Mouse (Mus musculus): ENCODE results near the gene Fst.

Gene Fst

DNA sequence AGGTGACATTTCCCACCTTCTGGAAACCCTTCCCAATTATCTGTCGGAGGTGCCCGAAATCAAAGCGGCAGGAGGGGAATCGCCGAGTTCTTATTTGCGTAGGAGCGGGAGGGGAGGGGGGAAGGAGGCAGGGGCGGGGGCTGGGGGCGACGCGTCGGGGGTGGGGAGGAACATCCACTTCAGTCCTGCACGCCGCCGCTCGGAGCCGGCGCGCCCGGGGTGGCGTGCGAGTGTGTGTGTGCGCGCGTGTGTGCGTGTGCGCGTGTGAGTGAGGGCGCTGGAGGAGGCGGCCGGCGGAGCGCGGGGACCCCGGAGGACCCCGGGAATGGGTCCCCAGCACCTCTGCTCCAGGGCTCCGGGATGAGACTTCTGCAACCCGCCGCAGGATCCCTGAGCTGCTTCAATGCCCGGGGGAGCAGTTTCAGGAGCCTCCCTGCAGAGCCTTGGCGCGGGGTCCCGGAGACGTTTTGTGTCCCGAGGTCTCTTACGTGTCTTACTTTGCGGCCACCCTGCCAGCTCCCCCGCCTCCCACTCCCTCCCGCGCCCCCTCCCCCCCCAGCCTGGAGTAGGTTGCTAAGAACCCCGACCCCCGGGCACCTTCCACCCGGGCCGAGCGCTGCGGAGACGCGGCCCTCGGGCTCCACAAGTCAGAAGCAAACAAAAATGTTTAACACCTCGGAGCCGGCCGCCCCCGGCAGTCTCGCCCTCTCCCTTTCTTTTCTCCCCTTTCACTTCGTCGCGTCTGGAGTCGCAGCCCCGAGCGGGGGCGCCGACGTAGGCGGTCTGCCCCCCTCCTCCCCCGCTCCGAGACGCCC is at the start of gene Fst:
Gene Fst, minus strand, starts transcription at position 66 of the 815 bp plus-strand sequence.
- in situ Hi-C loops (cut with MboI; ENCODE audit: low pct_unique_long_range_greater_than_20kb in 1 of 2, low sequenced_read_pairs in 2 of 2, unreplicated experiment in 1 of 2): loop anchor here in 1 of 2 experiments (10.0 kb wide), 1 partner anchor 64 kb away; no protein-coding TSS in a partner anchor

DNA sequence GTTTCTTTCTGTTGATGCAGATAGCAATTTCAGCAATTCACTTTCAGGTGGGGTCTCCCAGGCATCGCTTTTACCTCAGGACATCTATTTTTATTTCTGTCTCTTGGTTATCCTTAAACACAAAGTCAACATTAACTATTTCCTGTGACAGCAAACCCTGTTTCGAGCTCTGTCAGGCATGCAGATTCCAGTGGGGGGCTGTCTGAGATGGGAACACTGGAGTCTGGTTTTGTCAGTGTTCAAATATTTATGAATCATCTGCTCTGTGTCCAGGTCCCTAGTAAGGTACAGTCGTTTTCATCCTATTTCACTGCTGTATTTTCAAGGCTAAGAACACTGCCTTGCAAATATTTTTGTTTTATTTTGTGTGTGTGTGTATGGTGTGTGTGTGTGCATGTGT is 35.1 kb upstream of the Fst start:
- in situ Hi-C loops (cut with MboI; ENCODE audit: low pct_unique_long_range_greater_than_20kb in 1 of 2, low sequenced_read_pairs in 2 of 2, unreplicated experiment in 1 of 2): no loop called here

DNA sequence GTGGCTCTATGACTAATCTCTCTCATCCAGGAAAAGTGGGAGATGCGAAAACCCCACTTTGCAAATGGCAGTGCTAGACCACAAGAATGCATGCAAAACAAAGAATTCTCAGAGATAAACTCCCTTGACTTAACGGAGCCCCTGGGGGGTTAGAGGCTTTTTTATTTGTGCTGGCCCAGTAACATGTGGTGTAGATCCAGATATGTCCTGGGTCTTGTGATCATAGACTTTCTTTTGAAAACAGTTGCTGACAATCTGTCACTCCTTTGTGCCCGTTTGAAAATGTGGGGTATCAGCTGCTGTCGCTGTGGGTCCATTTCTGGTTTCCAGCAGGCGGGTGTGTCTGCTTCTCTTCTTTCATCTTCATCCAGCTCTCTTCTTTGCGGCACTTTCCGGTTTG is 29.4 kb upstream of the Fst start:
- in situ Hi-C loops (cut with MboI; ENCODE audit: low pct_unique_long_range_greater_than_20kb in 1 of 2, low sequenced_read_pairs in 2 of 2, unreplicated experiment in 1 of 2): no loop called here

DNA sequence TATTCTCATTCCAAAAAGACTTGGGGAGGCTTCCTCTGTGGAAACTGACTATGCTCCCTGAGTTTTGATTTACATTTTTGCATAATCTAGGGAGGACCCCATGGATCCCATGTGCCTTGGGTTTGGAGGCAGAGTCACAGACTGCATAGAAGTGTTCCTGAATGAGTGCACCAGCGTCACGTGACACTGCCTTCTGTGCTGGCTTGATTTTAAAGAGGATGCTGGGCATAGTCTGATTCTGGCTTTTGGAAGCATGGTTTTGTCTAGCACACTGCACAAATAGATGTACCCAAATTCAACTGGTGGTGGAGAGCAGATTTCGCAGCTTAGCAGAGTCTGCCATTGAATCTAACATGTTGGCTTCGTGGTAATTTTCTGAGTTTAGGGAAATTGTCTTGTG is 19.6 kb upstream of the Fst start:
- in situ Hi-C loops (cut with MboI; ENCODE audit: low pct_unique_long_range_greater_than_20kb in 1 of 2, low sequenced_read_pairs in 2 of 2, unreplicated experiment in 1 of 2): no loop called here

DNA sequence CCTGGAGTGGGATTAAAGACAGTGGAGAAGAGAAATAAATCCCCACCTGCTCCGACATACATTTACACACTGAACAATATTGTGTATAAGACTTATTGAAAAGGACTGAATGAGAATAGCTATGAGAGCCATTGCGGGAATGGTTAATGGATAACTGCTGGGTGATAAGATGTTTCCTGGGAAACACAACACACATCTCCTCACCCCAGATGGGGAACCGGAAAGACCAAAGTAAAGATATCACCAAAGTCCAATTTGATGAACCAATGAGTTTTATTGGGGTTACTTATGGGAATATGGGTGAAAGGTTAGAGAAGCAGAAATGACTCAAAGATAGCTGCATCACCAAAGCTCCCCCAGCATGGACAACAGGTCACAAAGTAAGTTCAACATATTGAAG is 11.2 kb upstream of the Fst start:
- in situ Hi-C loops (cut with MboI; ENCODE audit: low pct_unique_long_range_greater_than_20kb in 1 of 2, low sequenced_read_pairs in 2 of 2, unreplicated experiment in 1 of 2): no loop called here

DNA sequence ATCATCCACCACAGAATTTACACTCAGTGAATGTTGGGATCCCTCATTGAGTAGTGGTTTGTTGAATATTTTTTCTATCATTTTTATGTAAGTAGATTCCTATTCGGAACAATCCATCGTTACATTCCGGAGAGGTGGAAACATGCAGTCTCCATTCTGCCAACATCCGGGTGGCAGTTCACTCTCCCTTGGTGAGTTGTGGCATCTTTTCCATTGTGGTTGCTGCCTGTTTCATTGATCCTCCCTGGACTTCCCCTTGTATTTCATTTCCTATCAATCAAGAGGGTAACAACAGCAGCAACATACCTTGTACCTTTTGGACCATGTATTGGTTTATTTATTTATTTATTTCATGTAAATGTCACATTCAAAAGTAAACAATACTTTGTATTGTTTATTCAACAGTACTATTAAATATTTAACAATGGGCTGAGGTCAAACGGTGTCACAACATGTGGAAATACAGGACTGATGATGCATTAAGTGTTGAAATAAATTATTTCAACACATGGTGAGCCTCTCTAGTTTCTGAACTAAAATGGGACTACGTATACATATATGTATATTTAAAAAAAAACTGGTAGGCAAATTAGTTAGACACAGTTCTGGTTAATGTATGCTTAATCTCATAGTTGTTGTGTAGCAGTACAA is 7.6 kb upstream of the Fst start:
- in situ Hi-C loops (cut with MboI; ENCODE audit: low pct_unique_long_range_greater_than_20kb in 1 of 2, low sequenced_read_pairs in 2 of 2, unreplicated experiment in 1 of 2): no loop called here

DNA sequence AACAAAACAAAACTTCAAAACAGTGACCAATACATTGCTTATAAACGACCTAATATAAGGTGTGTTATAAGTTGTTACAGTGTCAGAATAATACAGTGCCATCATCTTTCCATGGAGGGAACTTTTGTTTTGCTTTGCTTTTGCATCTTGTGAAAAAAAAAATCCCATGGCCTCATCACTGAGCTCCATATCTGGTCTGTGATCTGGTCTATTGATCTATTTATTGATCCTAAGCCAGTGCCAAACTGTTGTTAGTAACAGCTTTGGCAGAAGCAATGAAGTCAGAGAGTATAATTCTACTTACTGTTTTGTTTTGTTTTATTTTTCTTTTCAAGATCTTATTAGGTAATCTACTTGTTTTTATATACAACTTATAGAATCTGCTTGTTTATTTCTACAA is 6.6 kb upstream of the Fst start:
- in situ Hi-C loops (cut with MboI; ENCODE audit: low pct_unique_long_range_greater_than_20kb in 1 of 2, low sequenced_read_pairs in 2 of 2, unreplicated experiment in 1 of 2): no loop called here

DNA sequence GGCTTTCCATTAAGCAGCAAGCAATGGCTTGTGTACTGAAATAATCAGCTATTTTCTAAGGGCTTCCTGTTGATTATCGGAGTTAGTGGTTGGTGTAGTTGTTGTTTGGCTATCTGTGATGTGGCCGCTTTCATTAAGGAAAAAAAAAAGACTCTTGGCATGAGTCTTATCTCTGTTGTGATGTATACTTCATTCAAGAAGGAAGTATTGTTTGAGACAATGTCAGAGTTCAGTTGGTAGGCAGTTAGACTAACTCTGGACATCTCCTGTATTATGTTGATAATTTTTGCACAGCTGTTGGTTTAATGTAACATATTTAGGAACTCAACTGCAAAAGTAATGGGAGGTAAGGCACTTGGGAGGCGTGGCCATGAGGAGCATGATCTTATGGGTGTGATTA is 6.1 kb upstream of the Fst start:
- in situ Hi-C loops (cut with MboI; ENCODE audit: low pct_unique_long_range_greater_than_20kb in 1 of 2, low sequenced_read_pairs in 2 of 2, unreplicated experiment in 1 of 2): no loop called here

DNA sequence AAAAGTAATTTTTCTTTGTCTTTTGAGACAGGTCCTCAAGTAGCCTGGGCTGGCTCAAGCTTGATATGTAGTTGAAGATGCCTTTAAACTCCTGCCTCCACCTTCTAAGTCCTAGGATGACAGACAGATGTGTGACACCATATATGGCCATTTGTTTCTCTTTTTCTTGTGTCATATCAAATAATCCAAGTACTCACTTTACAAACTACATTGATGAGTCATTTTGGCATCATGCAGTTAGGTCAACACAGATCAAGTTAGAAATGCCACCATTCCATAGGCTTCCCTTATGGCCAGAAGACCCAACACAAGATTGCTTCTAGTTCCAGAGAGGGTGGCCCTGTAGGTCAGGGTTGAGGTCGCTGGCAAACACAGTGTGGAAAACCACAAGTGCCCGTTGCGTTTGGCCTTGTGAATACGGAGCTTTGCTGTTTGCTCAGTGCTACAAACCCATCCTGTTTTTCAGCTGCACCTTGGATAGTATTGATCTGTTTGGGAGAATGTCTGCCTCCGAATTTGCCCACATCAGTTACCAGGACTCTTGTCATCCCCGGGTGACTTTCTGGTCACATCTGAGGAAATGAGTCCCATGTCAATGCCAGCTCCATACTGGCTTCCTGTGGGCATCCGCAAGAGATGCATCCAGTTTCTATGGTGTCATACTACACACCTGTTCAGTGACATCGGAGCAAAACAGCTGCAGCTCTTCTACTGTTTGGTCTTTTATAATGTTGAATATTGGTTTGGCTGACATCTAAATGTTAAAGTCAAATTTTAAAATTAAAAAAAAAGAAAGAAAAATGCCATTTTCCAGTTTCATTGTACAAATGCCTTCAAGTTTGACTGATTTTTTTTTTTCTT is 4.0 kb upstream of the Fst start:
- in situ Hi-C loops (cut with MboI; ENCODE audit: low pct_unique_long_range_greater_than_20kb in 1 of 2, low sequenced_read_pairs in 2 of 2, unreplicated experiment in 1 of 2): no loop called here

DNA sequence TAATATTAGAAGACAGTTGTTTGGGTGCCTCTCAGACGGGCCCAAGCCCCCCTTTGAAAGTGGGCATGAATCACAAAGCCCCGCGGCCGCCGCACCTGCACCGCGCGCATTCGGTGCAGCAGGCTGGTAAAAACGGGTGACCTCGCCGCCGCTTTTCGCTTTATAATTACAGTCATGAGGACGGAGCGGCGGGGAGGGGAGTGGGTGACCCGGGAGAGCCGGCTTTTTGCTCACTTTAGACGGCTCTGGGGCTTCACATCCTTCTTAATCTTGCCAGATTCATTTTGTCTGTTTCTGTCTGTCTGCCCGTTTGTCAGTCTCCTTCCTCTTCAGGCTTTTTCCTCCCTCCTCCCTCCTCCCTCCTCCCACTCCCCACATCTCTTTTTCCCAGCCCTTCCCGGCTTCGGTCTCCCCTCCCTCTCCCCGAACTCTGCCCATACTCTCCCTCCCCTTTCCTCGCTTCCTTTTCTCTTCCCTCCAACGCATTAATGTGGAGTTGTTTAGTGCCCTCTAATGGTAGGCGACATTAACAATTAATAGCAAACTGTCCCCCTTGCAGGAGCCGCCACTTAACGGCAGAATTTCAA is 1.6 kb upstream of the Fst start:
- in situ Hi-C loops (cut with MboI; ENCODE audit: low pct_unique_long_range_greater_than_20kb in 1 of 2, low sequenced_read_pairs in 2 of 2, unreplicated experiment in 1 of 2): no loop called here

DNA sequence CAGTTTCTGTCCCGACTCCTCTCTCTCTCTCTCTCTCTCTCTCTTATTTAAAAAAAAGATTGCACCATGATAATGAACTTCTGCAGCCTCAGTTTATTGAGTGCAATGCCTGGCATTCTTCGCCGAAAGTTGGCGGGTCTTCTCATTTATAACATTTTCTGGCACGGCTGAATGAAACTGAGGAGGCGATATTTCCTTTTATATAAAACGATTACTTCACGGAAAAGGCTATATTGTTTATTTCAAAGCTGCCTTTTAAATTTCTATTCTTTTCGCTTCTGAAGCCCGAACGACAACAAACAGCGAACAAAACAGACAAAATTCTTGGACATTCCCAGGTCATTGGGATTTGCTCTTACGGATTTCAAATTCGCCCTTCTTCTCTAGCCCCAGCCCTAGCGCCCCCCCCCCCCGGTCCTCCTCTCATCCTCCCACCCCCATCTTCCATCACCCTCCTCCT is 980 bp upstream of the Fst start:
- in situ Hi-C loops (cut with MboI; ENCODE audit: low pct_unique_long_range_greater_than_20kb in 1 of 2, low sequenced_read_pairs in 2 of 2, unreplicated experiment in 1 of 2): loop anchor here in 1 of 2 experiments (10.0 kb wide), 1 partner anchor 65 kb away; no protein-coding TSS in a partner anchor

DNA sequence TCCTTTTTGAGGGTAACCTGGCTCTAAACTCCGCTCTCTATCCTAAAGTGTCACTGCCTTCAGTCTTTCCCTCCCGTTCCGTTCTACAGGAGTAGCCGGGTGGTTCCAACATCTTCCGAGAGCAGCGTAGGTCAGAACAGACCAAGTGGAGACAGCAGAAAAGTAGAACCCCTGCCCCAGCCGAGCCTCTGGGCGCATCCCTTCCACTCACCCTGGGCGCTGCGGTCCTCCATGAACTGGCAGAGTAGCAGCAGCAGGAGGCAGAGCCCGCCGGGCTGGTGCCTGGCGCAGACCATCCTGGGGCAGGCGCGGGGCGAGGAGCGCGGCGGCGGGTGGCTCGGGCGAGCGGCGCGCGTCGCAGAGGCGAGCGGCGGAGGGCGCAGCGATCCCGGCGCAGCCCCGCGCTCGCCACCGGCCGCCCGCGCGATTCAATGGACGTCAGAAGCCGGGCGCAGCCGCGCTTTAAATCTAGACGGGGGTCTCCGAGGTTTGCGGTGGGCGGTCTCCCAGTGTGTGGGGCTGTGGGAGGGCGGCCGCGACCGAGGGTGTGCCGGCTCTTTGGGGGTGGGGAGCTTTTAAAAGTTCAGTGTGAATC is 363 bp downstream of the Fst start:
- in situ Hi-C loops (cut with MboI; ENCODE audit: low pct_unique_long_range_greater_than_20kb in 1 of 2, low sequenced_read_pairs in 2 of 2, unreplicated experiment in 1 of 2): loop anchor here in 1 of 2 experiments (10.0 kb wide), 1 partner anchor 64 kb away; no protein-coding TSS in a partner anchor

DNA sequence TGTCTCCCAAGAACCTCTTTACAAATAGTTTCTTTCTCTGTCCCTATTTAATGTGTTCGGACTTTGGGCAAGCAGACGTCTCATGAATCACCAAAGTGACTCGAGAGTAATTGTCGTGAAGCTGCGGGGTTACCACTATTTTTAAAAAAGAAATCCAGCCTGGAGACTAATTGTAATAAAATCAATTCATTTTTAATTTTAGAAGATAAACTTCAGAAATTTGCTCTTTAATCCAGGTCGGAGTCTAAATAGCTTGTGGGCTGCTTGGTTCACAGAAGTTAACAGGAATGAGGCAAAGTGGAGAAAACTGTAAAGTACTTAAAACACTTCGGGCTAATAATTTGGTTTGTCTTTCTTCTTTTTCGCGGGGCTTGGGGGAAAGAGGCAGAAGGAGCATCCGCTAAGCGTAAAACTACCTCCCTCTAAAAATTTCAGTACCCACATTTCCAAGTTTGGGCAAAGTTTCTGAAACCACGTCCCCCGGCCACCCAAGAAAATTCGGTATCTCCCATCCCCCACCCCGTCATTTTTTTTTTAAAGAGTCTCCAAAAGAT is 1.1 kb downstream of the Fst start:
- in situ Hi-C loops (cut with MboI; ENCODE audit: low pct_unique_long_range_greater_than_20kb in 1 of 2, low sequenced_read_pairs in 2 of 2, unreplicated experiment in 1 of 2): loop anchor here in 1 of 2 experiments (10.0 kb wide), 1 partner anchor 63 kb away; no protein-coding TSS in a partner anchor

DNA sequence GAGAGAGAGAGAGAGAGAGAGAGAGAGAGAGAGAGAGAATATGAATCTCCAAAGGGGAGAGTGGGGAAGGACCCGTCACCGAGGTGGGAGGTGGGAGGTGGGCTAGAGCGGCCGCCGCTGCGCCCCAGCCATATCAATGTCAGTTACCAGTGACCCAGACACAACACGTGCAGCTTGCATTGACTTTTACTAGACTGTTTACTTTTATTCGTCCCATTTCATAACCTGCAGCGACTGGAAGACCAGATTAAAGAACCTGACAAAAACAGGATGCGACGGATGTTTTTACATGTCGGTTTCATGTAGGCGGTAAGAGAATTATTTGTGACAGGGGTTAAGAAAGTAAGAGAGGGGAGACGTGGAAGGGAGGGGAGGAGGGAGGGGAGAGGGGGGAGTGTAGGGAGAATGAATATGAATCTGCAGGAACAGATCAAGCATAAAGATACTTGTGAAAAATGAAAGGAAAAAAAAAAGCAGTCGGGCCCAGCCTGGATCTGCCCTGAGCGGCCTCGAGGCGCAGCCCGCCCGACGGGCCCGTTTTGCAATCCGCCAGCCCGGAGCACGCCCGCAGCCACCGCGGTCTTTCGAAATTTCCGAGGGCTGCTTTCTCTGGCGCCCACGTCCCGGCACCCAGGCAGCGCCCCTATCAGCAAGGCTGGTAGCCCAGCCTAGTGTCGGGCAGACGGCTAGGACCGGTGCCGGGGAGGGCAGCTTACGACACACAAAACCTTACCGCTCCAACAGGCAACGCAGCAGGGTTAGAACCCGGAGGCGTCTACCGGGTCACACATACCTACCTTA is 1.8 kb downstream of the Fst start:
- in situ Hi-C loops (cut with MboI; ENCODE audit: low pct_unique_long_range_greater_than_20kb in 1 of 2, low sequenced_read_pairs in 2 of 2, unreplicated experiment in 1 of 2): loop anchor here in 1 of 2 experiments (10.0 kb wide), 1 partner anchor 62 kb away; no protein-coding TSS in a partner anchor

DNA sequence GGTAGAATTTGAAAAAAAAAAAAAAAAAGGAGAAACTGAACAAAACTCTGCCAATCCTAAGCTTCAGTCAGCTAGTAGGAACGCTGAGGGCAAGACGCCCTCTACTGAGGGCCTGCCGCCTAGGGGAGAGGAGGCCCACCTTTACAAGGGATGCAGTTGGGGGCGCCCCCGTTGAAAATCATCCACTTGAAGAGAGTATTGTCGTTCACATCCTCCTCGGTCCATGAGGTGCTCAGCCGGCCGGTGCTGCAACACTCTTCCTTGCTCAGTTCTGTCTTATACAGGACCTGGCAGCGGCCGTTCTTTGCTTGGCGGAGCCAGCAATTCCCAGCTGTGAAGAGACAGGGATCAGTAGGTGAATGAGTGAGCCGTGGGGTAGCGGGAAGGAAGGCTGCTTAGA is 2.5 kb downstream of the Fst start:
- in situ Hi-C loops (cut with MboI; ENCODE audit: low pct_unique_long_range_greater_than_20kb in 1 of 2, low sequenced_read_pairs in 2 of 2, unreplicated experiment in 1 of 2): loop anchor here in 1 of 2 experiments (10.0 kb wide), 1 partner anchor 61 kb away; no protein-coding TSS in a partner anchor

DNA sequence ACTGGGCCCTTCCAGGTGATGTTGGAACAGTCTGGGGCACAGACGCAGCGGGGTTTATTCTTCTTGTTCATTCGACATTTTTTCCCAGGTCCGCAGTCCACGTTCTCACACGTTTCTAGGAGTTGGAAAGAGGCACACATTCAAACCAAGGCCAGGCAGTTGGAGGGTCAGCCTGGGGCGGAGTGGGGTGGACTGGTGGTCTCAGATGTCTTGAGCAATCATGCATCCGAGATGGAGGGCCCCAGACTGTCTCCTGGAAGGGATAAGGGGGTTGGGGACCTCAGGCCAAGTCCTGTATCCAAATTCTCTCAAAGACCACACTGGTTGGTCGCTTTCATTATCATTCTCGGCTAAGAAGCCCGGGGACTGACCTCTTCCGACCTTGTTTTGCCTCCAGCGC is 3.0 kb downstream of the Fst start:
- in situ Hi-C loops (cut with MboI; ENCODE audit: low pct_unique_long_range_greater_than_20kb in 1 of 2, low sequenced_read_pairs in 2 of 2, unreplicated experiment in 1 of 2): loop anchor here in 1 of 2 experiments (10.0 kb wide), 1 partner anchor 61 kb away; no protein-coding TSS in a partner anchor

DNA sequence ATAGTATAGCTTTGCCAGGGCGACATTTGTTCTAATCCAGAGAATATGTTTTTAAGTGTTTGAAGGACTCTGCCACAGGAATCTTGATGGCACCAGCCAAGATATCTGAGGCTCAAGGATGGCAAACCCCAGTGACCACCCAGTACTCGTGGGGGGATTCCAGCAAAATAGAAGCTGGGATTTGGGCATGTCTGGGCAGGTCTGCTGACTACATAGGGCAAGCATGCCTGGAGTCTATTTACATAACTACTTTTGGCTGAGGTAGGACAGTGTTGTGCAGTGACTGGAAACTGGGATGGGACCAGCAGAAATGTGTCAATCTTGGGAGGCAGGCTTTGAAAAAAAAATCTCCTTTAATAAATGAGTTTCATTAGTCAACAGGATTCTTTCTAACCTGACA is 11.5 kb downstream of the Fst start:
- in situ Hi-C loops (cut with MboI; ENCODE audit: low pct_unique_long_range_greater_than_20kb in 1 of 2, low sequenced_read_pairs in 2 of 2, unreplicated experiment in 1 of 2): no loop called here
